Mouse (Mus musculus): ENCODE measurements around the gene Olfr20.

Gene Olfr20

GRCm38 (mm10) chr11:73350483-73350882 is at the start of gene Olfr20:
Olfr20 (plus strand) TSS chr11:73350783.
- TF ChIP-seq GATA4 (IDR thresholded peaks at IDR 0.05; ENCODE audit: insufficient replicate concordance, low read length), result no peak

- TF ChIP-seq GATA4 (IDR thresholded peaks at IDR 0.05; ENCODE audit: insufficient replicate concordance, low read length), result no peak
Observed at GRCm38 (mm10) chr11:73303123-73303522, 47.5 kb upstream of the Olfr20 start.

DNA sequence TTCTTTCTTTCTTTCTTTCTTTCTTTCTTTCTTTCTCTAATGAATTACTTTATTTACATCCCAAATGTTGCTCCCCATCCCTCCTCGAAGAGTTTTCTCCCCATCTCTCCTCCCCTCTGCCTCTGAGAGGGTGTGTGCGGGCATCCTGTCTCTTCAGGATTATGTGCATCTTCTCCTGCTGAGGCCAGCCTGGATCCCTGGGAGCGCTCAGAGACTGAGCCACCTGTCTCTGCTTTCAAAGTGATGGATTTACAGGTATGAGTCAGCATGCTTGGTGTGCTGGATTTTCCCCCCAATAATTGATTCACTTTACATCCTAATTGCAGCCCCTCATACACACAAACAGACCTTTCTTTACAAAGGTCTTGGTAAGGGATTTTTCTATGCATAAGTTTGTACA is 34.6 kb upstream of the Olfr20 start:
- TF ChIP-seq GATA4 (IDR thresholded peaks at IDR 0.05; ENCODE audit: insufficient replicate concordance, low read length), result no peak

GRCm38 (mm10) chr11:73323906-73324830 is 26.4 kb upstream of the Olfr20 start:
- TF ChIP-seq GATA4 (IDR thresholded peaks at IDR 0.05; ENCODE audit: insufficient replicate concordance, low read length), result no peak

DNA sequence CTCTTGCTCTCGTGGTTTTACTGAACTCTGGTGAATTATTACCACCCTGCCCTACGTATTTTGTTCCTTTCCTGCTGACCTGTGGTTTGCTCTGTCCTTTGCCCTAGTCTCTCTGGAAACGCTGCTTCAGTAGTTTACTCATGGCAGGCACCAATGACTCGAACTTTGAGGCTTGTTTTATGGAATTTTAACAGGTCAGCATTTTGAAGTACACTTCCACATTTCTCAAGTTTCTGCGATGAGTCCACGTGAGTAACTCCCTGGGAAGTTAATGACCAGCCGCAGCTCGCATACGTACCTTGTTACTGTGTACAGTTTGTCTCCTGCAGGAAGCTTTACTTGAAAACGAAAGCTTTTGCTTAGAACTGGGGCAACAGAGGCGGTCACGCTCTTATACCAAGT is 24.1 kb upstream of the Olfr20 start:
- TF ChIP-seq GATA4 (IDR thresholded peaks at IDR 0.05; ENCODE audit: insufficient replicate concordance, low read length), result no peak

- TF ChIP-seq GATA4 (IDR thresholded peaks at IDR 0.05; ENCODE audit: insufficient replicate concordance, low read length), result no peak
Observed at GRCm38 (mm10) chr11:73327361-73327760, 23.2 kb upstream of the Olfr20 start.

- no peak for TF ChIP-seq GATA4 (IDR thresholded peaks at IDR 0.05; ENCODE audit: insufficient replicate concordance, low read length)
Observed at GRCm38 (mm10) chr11:73329442-73329841, 21.1 kb upstream of the Olfr20 start, which contains the start of the genes Aspa, Gm49340 and Spata22. Aspa (minus strand) TSS chr11:73329596. Gm49340 (plus strand) TSS chr11:73329741. Spata22 (plus strand) TSS chr11:73329741.

DNA sequence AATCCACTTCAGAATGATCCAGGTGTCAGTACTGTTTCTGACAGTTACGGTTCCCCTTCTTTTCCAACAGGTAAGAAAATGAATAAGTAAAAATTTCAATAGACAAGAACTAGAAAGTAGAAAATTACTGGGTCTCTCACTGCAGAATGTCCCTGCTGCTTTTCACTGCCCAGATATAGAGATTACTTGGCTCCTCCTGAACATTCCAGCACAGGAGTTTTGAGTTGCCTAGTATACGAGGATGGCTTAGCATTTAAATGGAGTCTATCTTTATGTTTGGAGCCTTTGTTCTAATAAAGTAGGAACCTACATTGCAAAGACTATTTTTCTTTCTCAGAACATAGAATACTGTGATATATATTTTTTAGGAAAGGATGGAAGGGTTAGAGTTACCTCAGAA is 17.2 kb upstream of the Olfr20 start:
- no peak for TF ChIP-seq GATA4 (IDR thresholded peaks at IDR 0.05; ENCODE audit: insufficient replicate concordance, low read length)

- TF ChIP-seq GATA4 (IDR thresholded peaks at IDR 0.05; ENCODE audit: insufficient replicate concordance, low read length), result no peak
Observed at GRCm38 (mm10) chr11:73336919-73337318, 13.7 kb upstream of the Olfr20 start.

DNA sequence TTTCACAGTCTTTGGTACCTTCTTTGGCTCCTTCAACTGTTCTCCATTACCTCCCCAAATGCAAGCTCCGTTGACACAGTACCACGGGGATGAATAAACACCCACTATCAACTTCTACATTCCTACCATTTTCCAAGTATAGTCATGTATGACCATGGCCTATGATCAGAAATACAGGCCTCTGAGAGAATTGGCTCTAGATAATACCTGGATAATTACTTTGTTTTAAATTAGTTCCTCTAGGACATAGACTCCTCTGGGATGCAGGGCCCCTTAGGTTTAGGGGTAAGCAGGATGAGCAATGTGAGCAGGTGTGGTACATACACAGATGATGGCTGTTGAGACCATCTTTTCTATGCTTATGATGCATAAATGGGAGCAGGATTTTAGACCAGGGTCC is 20.4 kb downstream of the Olfr20 start, which contains the start of gene Olfr376:
TSS of gene Olfr376 (plus strand) at position 301 of the 400 bp plus-strand sequence.
- no peak for TF ChIP-seq GATA4 (IDR thresholded peaks at IDR 0.05; ENCODE audit: insufficient replicate concordance, low read length)

- no peak for TF ChIP-seq GATA4 (IDR thresholded peaks at IDR 0.05; ENCODE audit: insufficient replicate concordance, low read length)
Observed at GRCm38 (mm10) chr11:73395374-73395773, 44.8 kb downstream of the Olfr20 start.

- no peak for TF ChIP-seq GATA4 (IDR thresholded peaks at IDR 0.05; ENCODE audit: insufficient replicate concordance, low read length)
Observed at GRCm38 (mm10) chr11:73399514-73399913, 48.9 kb downstream of the Olfr20 start, which contains the start of gene Olfr1. Olfr1 (minus strand) TSS chr11:73399614.
